Mouse (Mus musculus) retina, postnatal 1 day (tissue): ENCODE measurements at regions not wholly inside any gene's neighbourhood (a gene's known extent, or its start where the extent isn't known, plus 50 kb on each side); places are given as distances from the start of the nearest gene placed in this dataset.

Source experiments
- DNase-seq: peaks from one replicate; pipeline ENCODE4 v3.0.0-alpha.2; 2012

DNA sequence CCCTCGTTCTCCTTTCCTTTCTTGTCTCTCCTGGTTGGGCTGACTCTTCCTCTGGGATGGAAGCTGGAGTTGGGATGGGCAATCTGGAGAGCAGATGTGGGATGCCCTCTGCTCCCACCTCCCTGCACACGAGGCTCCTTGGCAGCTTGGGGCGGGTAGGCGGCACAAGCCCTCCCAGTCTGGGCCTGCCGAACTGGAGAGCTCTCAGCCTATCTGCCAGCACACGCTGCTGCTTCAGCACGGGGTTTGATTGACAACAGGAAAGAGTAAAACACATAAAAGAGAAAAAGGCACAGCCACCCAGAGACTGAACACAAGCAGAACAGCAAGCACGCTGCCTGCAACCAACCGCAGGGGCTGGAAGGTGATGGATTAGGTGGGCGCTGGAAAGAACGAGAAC, 121.9 kb upstream of the Pja1 start:
- DNase-seq: no peak

DNA sequence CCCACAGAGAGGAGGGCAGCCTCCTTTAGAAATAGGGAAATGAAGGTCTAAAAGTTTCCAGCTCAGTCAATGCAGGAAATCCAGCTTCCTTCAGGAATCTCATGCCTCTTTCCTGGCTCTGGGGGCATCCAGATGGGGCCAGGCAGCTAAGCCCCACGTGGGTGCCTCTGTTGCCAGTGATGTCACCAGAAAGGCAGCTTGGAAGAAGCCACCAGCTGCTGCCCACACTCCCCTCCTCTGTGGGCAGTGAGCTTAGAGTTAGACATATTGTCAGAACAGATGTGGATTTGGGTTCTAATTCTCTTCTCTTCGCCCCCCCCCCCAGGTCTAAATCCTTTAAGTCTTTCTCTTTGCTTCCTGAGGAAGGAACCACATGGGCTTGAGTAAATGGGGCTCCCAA, 116.2 kb upstream of the Pja1 start:
- DNase-seq: peak; percentile 73

DNA sequence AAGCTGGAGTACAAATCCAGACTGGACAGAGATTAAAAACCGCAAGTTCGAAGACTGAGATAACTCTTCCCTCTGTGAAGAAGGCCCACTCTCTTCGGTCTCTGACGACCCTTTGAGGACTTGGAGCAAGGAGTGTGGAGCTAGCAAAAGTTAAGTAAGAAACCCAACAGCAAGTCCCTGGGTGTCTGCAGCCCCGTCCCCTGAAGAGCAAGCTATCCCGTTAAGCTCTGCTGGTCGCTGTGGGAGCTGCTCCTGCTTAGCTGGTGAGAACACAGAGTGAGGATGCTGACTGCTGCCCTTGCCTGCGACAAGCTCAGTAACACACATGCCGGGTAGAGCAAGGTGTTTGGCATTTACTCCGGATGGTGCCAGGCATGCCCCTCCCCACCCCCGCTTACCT, 115.2 kb upstream of the Pja1 start:
- no peak for DNase-seq

DNA sequence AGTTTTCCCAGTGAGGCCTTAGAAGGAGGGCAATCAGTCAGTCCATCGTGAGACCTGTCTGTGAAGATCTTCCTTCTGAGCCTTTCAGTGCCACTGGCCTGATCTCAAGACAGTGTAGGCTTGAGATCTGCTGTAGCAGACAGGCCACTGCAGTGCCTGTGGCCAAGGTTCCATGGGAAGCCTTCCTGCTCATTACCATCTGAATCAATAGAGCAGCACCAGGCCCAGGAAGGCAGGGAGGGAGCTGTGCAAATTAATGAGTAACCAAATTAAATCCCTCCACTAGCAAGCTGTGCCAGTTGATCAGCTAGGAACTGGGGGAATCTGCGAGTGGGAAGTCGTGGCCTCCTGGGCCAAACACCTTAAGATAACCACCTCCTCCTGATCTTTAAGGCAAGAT, 114.6 kb upstream of the Pja1 start:
- DNase-seq: no peak

DNA sequence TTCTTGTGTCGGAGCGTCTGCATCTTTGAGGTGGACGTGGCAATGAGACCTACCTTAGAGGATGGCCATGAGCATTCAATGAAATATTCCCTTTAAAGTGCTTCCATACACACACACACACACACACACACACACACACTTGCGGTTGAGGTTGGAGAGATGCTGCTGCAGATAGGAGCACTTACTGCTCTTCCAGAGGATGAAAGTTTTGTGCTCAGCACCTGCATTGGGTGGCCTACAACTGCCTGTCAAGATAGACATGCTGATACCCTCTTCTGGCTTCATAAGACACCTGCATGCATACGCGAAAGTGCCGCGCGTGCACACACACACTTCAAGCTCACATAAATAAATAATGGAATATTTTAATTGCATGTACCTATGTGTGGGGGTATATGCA, 111.5 kb upstream of the Pja1 start:
- no peak for DNase-seq

DNA sequence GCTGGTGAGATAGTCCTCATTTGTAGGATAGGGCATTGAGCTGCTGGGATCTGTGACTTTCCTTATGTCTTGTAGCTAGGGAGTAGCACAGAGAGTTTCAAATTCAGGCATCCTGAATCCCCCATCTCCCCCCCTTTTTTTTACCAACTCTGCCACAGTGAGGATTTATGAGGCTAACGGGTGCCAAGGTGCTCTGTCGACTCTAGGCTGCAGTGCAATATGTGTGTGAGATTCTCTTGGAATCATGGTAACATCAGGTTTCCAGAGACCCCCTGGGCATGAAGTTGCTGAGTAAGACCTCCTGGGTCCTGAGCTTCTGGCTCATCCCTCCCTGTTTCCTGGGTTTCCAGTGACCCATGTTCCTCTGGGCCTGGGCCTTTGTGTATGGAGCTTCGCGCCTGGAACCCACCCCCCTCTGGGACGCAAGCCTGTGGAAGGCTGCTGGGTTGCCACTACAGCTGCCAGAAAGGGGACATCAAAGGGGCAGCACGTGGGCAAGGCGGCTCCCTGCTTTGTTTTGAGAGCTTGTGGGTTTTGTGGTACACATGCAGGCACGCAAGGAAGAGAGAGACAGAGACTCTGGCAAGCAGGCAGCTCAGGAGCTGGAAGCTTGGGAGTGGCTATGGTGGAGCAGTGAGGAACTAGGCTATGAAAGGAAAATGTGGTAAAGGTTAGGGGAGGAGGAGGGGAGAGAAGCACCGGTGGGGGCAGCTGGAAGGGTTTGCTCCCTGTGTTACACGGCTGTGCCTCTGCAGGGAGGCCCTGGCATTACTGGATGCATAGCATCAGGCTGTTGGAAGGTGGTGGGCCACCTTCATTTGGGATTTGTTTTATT, 110.8 kb upstream of the Pja1 start:
- peak; percentile 50 for DNase-seq

DNA sequence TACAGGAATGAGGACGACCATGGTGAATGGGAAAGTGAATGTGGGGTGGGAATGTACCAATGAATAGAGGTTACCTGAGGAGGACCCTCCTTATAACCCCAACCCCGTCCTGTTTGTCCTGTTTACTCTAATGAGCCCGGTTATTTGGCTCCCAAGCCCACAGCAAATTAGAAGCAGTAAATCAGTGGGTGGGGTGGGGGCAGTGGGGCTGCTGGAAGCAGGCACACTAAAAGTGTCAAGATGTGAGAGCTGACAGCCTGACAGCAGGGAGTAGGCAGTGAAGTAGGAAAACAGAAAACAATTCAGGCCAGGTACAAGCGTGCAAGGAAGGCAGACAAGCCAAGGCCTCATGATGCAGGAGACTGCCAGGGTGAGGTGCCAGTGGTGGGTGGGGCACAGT, 108.1 kb upstream of the Pja1 start:
- DNase-seq: no peak

DNA sequence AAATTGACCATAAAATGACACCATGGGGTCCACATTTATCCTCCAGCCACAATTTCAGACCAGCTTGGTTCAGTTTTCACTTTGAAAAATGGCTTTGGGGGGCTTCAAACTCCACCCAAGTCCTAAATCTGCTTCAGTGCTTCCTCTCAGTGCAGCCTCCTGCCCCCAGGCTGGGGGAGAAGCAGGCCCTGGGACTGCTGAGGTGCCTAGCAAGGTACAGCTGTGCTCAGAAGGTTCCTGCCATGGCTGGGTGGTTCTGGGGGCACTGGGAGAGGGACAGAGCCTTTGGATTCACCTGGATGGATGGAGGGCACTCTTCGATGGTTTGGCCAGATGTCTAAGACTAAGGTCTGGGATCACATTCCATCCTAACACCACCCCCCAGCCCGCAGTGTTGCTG, 107.7 kb upstream of the Pja1 start:
- DNase-seq: no peak

DNA sequence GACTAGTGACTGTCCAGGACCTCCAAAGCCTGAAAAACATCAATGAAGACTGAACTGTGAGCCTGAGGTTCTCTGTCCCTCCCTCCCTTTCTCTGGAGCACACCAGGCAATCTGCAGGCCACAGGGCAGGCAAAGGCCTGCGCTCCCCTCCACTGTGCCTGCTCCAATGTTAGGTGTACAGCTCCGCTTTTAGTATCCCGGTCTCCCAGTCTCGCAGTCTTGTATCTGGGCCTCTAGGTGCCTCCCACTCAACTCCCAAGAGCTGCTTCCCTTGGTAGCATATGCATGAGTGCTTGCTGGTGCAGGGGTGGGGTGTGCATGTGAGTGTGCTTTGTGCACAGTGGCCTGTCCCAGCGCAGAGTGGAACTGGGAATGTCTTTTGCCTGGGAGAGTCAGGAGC, 104.0 kb upstream of the Pja1 start:
- no peak for DNase-seq

DNA sequence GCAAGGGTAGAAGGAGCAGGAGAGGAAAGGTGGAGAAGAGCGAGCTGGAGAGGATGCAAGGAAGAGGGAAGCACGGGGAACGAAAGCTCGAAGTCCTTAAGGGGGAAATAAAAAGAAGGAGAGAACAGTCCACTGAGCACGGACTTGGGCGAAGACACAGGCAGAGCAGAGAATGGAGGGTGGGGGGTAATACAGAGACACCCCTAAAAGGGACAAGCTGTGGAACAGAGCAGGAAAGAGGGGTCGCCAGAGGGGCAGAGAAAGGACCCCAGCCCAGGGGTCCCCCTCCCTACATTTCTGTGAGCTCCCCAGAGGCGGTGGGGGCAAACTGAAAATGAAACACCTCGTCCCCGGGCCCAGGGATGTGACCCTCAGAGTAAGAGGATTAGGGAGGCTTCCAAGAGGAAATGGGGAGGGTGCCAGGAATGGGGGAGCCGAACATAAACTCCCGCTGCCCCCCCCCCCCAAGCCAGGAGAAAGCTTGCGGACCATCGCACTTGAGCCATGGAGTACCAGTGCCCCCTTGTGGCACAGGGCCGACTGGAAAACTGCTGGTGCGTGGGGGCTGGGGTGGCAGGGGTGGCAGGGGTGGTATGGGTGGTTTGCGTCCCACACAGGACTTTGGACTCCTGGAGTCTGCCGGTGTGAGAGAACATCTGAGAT, 103.5 kb upstream of the Pja1 start:
- DNase-seq: peak; percentile 67

DNA sequence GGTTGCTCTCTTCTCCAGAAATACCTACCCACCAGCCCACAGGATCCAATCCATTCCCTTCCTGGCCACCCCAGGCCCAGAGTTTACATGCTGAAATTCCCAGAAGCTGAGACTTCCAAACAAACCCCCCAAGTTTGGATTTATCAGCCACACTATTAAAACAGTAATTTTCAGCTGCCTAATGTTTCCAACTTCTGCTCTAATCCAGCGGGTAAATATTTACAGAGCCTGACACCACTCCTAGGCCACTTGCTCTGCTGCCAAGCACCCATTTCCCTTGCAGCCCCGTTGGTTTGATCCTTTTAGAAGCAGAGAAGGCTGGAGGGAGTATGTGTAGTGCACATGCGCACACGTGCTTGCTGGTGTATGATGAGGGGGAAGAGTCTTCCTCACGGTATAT, 99.1 kb upstream of the Pja1 start:
- no peak for DNase-seq

DNA sequence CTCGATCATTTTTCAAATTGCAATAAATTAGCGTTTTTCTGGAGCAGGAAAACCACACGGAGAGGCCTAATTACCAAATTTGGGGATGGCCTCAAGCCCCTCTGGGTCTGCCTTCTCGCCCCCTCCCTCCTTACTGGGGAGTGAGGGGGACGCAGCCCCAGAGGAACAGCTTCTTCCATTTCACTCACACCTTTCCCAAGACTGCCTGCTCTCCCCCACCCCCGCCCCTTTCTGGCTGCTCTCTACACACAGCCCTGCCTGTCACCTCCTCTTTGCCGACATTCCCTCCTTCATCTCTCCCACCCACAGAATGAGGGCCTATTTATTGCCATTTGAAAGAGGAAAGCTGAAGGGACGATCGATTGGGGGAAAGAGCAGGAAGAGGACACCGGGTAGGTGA, 97.2 kb upstream of the Pja1 start:
- no peak for DNase-seq

DNA sequence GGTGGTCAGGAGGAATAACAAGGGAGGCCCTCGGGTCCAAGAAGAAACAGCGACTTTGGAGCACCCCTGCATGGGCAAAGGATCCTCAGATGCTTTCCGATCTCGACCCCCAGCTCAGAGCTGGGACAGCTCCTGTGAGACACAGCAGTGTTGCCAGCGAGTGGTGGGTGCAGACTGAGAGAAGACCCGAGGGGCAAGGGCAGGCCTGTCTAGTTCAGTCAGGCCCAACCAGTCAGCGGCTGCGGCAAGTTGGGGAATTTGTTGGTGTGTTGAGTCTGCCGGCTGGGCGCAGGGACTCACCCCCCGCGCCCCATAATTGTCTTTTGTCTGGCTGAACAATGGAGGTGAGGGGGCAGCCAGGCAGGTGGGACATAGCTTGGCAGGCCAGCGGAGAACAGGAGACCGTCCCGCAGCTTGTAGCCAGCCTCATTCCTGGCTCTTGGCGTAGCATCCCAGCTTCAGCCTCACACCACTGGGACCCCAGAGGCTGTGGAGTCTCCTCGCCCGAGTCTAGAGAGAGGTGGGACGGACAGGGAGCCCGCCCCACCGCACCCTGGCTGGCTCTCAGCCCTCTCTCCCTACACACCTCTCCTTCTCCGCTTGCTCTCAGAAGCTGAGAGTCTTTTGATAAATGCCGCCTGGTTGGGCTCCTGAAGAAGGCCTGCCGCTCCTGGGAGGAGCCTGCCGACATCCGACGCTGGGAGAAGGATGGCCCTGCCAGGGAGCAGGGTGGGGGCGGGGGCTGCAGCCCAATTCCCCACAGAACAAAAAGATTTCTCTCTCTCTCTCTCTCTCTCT, 96.5 kb upstream of the Pja1 start:
- peak; percentile 70 for DNase-seq

DNA sequence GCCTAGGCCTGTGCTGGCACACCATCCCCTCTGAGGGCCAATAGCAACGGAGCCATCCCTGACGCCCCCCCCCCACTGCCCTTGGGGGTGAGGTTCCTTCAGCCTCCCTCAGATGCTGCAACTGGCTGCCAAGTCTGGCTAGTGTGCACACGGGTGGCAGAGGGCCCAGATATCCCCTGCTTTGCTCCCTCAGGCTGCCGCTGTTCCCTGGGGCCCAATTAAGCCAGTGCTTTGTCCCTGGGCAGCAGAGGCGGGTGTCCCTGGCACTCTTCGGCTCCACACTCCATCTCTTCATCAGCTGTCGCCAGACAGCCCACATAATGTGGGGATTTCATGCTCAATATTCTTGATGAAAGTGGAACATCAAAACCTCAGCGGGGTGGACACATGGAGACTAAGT, 90.9 kb upstream of the Pja1 start:
- peak; percentile 79 for DNase-seq

DNA sequence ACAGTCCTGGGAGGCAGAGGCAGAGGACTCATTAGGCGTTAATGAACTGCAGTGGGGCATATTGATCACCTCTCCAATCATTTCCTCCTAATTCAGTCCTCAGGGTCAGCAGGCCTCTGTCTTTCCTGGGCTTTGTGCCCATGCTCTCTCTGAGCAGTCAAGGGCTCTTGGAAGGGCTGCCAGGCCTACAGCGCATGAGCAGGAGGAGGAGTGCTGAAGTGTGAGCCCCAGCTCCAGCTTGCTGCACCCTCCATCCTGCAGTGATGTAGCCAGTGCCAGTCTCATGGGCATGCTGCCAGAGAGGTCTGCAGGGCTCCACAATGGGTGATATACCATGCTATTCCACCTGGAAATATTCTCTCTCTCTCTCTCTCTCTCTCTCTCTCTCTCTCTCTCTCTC, 89.6 kb upstream of the Pja1 start:
- DNase-seq: no peak

DNA sequence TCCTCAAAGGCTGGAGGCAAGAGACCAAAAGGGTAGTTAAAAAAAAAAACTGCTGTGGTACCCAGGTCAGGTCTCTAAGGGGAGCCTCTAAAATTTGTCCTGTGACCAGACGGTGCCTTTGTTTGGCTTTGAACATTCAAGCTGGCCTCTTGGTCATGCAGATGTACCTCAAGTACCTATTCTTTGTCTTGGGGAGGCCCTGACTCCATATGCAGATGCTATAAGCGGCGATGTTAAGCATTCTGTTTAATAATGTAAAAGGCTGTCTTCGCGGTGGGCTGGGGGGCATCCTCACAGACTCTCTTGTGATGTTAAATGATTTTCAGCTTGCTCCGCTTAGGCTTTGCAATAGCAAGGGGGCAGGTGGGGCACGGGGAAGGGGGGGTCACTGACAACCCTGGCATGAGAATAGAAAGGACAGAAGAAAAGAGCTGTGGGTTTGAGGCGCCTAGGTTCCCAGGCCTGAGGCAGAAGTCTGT, 85.8 kb upstream of the Pja1 start:
- DNase-seq: no peak

DNA sequence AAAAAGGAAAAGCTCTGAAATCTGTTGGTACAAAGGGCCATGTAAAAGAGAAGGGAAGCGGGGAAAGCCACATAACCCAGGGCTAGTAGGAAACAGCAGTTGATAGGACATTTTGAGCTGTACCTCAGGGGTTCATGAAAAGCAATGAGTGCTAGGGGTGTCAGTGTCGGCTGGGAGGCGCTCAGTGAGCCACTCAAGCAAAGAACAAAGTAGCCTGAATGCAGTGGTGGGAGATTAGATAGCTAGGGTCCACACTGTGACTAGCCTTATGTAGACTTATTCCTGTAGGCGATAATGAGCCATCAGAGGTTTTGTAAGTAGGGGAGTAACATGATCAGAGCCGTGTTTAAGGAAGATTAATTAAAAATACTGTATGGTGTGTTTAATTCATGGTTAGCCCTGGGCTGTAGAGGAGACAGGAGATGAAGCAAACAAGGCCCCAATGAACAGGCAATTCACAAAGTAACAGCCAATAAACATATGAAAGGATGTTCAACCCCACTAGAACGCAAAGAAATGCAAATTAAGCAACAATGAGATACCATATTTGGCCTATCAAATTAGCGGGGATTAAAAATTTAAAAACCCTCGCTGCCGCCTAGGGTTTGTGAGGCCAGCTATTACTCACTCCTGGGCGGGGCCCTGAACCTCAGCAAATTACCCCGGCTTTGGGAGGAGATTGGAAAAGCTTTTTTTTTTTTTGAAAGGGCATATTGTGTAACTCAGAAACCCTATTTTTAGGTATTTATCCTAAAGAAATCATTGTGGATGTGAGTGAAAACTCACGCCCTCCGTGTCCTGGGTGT, 85.1 kb upstream of the Pja1 start:
- peak; percentile 36 for DNase-seq

DNA sequence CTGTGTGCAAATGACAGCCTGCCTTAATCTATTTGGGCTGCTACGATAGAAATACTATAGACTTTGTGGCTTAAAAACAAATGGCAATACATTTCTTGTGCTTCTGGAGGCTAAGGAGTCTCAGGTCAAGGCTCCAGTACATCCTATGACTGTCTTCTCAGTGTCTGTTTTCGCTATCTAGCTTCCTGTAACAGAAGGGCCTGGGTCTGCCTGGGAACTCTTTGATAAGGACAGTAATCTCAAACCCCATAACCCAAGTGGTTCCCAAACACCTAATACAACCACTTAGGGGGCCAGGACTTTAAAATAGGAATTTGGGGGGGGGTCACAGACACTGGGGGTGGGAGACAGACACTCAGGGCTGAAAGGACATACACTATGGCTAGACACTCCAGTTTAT, 81.7 kb upstream of the Pja1 start:
- no peak for DNase-seq

DNA sequence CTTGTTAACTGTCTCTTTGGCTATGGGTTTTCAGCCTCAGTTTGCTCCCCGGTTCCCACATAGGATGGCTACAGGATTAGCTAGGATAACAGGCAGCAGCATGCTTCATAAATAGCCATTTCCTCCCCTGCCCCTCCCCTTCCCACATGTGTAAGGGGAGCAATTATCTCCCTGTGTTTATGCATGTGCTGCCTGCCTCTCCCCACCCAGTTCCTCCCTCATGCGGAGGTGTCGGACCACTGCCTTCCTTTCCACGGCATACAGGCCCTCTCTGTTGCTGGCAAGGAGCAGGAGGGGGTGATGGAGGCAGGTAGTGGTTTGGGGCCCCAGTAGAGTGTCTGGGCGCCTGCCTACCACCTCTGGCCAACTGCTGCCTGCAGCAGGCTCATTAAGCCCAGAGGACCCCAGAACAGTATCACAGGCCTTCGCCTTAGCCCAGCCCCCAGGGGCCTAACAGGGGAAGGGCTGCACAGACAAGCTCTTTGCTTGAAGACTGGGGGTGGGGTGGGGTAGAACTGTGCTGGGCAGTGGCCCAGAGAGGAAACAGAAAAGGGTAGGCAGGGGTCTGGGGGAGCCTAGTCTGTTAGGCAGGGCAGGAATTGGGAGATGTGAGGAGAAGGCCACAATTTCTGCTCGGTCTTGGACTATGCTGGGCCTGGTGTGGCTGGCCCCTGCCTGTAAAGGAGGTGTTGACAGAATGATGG, 79.1 kb upstream of the Pja1 start:
- DNase-seq: peak; percentile 45

DNA sequence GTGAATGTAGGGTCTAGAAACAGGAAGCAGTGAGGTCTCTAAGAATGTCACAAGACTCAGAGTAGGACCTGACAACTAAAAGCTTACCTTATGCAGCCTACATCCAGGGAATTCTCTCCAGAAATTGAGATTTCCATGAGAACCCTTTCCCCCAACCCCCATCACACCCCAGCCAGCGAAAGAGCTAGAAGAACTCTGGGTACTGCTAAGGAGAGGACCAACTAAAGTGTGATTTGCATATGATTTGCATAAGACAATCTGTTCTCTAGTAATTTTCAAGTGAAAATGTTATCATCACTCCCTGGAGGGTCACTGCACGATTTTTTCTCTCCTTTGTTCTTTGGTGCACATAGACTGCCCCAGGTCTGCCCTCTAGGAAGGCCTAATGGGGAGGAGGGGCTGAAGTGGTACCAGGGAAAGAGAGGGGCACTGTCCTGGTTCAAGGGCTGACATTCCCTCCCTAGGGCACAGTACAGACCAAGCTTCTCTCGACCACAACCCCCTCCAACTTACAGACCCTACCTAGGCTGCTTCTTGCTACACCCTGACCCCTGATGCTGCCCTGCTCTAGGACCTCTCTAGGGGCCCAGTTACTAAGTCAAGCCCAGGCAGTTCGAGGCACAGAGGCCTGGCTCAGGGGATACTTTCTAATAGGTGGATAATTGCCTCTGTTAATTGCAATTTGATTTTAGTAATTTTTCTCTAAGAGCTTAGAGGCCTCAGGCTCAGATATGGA, 77.4 kb upstream of the Pja1 start:
- no peak for DNase-seq

DNA sequence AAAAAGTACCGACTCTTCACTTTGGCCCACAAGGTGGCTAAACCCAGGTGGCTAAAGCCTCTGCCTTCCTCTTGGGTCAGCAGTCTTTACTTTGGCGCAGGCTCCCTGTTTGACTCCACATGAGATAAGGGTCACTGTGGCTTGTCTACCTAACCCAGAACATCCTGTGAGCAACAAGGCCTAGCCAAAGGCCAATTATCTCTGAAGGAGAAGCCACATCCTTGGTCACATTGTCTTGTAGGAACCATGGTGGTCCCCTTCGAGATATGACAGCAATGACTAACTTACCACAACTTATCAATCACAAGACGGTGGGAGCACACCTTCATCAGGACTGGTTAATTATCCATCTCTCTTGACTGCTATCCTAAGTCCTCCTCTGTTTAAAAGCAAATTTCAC, 73.3 kb upstream of the Pja1 start:
- no peak for DNase-seq

DNA sequence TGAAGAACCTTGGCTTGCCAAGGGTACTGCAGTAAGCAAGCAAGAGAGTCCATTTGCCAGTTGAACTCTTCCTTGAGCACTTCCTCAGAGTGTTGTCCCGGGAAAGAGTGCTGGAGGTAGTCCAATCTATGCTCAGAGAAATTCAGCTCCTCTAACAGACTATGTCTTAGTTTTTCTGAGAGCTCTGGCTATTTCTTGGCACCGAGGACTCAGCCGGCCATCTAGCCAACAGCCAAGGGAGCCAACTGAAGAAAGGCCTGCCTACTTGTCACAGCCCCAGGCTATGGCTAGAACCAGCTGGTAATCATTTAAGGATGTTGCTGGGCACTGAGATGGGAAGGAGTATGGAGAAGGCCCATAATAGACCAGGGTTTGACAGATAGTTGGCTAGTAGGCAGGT, 70.8 kb upstream of the Pja1 start:
- no peak for DNase-seq
